Mouse (Mus musculus) small intestine, adult 2 months (tissue): ENCODE results near the gene Paqr3.

ENCODE experiments used
- CTCF ChIP-seq: fragments of 200-500 bp; IDR thresholded peaks from 2 replicates; pipeline ENCODE4 v1.5.1; 2012; ENCODE audit warnings: low read depth, mild to moderate bottlenecking, control low read depth, inconsistent platforms, low read length, moderate library complexity, mixed read lengths; ENCODE audit not compliant: insufficient replicate concordance, insufficient read length; ENCODE audit errors: extremely low read depth
- POLR2A ChIP-seq: fragments of 200-500 bp; IDR thresholded peaks from 2 replicates; pipeline ENCODE4 v1.6.1; 2012; ENCODE audit warnings: low read depth, mild to moderate bottlenecking, control low read depth, inconsistent platforms, low read length, moderate library complexity

GRCm38 (mm10) chr5:97110133-97110532 lies 1.3 kb downstream of the Paqr3 start:
- TF ChIP-seq CTCF (no peak), POLR2A (no peak)
